8 mouse cellular contexts compared by ENCODE assay signal in genomic region chr16:16870617-16871331, GRCm38 (mm10). TPM values are rescaled to one million over a fixed set of nuclear protein-coding genes. Genes with fewer than 3 reads are reported as not detected.
DNase-seq lines count a peak whose midpoint lies in the region; ATAC-seq and TF ChIP-seq lines count a peak whose summit lies in the region.

Gene Top3b (plus strand): TSS chr16:16870736.
Gene Vpreb1 (minus strand): TSS chr16:16870843.

- peak; percentile 85 for TF ChIP-seq EP300 in heart, adult 2 months (IDR thresholded peaks at IDR 0.05; ENCODE audit: insufficient read depth, low read depth, low read length)

- H3K4me2 ChIP-seq in embryonic facial prominence, embryonic 14.5 days (ENCODE audit: low read depth, low read length): peak within 1 kb of the TSS; percentile 61
- peak within 1 kb of the TSS; percentile 74 for H3K4me2 ChIP-seq in limb, embryonic 13.5 days (replicated peaks)
- H3K4me2 ChIP-seq in midbrain, embryonic 16.5 days (ENCODE audit: low read length): peak within 1 kb of the TSS; percentile 75

- TF ChIP-seq POLR2A in heart, adult 2 months (IDR thresholded peaks at IDR 0.05; ENCODE audit: insufficient read depth, low read depth, low read length): peak; percentile 86

- under 1% methylated on average over 37 of the region's 49 CpGs for WGBS in embryonic facial prominence, embryonic 14.5 days
- under 1% methylated on average over 49 of the region's 49 CpGs for WGBS in heart, adult 2 months
- under 1% methylated on average over 49 of the region's 49 CpGs for WGBS in limb, embryonic 13.5 days
- under 1% methylated on average over 48 of the region's 49 CpGs for WGBS in midbrain, embryonic 16.5 days

- H3K27ac ChIP-seq in embryonic facial prominence, embryonic 14.5 days (replicated peaks; ENCODE audit: low read depth, low read length): peak within 1 kb of the TSS; percentile 95
- peak within 1 kb of the TSS; percentile 92 for H3K27ac ChIP-seq in heart, adult 2 months
- peak within 1 kb of the TSS; percentile 94 for H3K27ac ChIP-seq in limb, embryonic 13.5 days
- peak within 1 kb of the TSS; percentile 92 for H3K27ac ChIP-seq in midbrain, embryonic 16.5 days (ENCODE audit: low read length)

- intact Hi-C loops in heart, adult 2 months (cut with DNase I): loop anchor here (2.0 kb wide), 1 partner anchor 16 kb away; no protein-coding TSS in a partner anchor

- peak; percentile 98 for ATAC-seq in embryonic facial prominence, embryonic 14.5 days (ENCODE audit: low read depth)
- ATAC-seq in limb, embryonic 13.5 days (ENCODE audit: low FRiP score, low read depth): peak; percentile 96
- peak; percentile 96 for ATAC-seq in midbrain, embryonic 16.5 days

- H3K36me3 ChIP-seq in embryonic facial prominence, embryonic 14.5 days (ENCODE audit: control insufficient read depth, insufficient read depth, low read length): peaks cover 13% of the 10 kb centered on the region
- H3K36me3 ChIP-seq in heart, adult 2 months (ENCODE audit: control insufficient read depth, insufficient read depth, low read length): peaks cover 6% of the 10 kb centered on the region; the same call in 1 of the 2 replicates
- H3K36me3 ChIP-seq in limb, embryonic 13.5 days: peaks cover 7% of the 10 kb centered on the region
- peaks cover 1% of the 10 kb centered on the region; the same call in 1 of the 2 replicates for H3K36me3 ChIP-seq in midbrain, embryonic 16.5 days (ENCODE audit: control insufficient read depth, insufficient read depth, low read length)

- 0 out of 2 replicates have a peak, but pooled peaks cover 1% of the 10 kb centered on the region for H3K79me2 ChIP-seq in heart, adult 2 months (replicated peaks; ENCODE audit: control insufficient read depth, insufficient read depth, low read length)

- no peaks in the 10 kb centered on the region for H3K27me3 ChIP-seq in embryonic facial prominence, embryonic 14.5 days (replicated peaks; ENCODE audit: control insufficient read depth, insufficient read depth, low read length)
- no peaks in the 10 kb centered on the region for H3K27me3 ChIP-seq in heart, adult 2 months (ENCODE audit: control insufficient read depth, insufficient read depth, low read length)
- no peaks in the 10 kb centered on the region for H3K27me3 ChIP-seq in limb, embryonic 13.5 days
- H3K27me3 ChIP-seq in midbrain, embryonic 16.5 days (ENCODE audit: control insufficient read depth, insufficient read depth, low read depth, low read length): no peaks in the 10 kb centered on the region

- peak; percentile 98 for DNase-seq in 3T3-L1 (ENCODE audit: low read depth, low spot score)
- DNase-seq in adrenal gland, postnatal 4 days (ENCODE audit: low spot score in 2 of 2): peak; percentile 60 to 79
- DNase-seq in embryonic facial prominence, embryonic 14.5 days (ENCODE audit: low spot score): peak; percentile 97
- peak; percentile 88 to 90 for DNase-seq in heart, adult 2 months
- DNase-seq in kidney, adult 8-10 months: peak; percentile 89 to 91
- peak; percentile 69 to 85 for DNase-seq in spleen, postnatal 10 days (ENCODE audit: low spot score in 2 of 2)

- peaks cover 5% of the 10 kb centered on the region for H3K4me1 ChIP-seq in embryonic facial prominence, embryonic 14.5 days (ENCODE audit: control insufficient read depth, insufficient read depth, low read length)
- H3K4me1 ChIP-seq in heart, adult 2 months (ENCODE audit: control insufficient read depth, insufficient read depth, low read length): 0 out of 2 replicates have a peak, but pooled peaks cover 2% of the 10 kb centered on the region
- peaks cover 10% of the 10 kb centered on the region for H3K4me1 ChIP-seq in limb, embryonic 13.5 days
- peaks cover 14% of the 10 kb centered on the region for H3K4me1 ChIP-seq in midbrain, embryonic 16.5 days (ENCODE audit: control insufficient read depth, insufficient read depth, low read length)

- peak within 1 kb of the TSS; percentile 86 for H3K9ac ChIP-seq in embryonic facial prominence, embryonic 14.5 days (ENCODE audit: low read depth, low read length)
- H3K9ac ChIP-seq in heart, adult 2 months (ENCODE audit: low read depth, low read length): peak within 1 kb of the TSS; percentile 94
- peak within 1 kb of the TSS; percentile 92 for H3K9ac ChIP-seq in limb, embryonic 13.5 days
- peak within 1 kb of the TSS; percentile 85 for H3K9ac ChIP-seq in midbrain, embryonic 16.5 days (ENCODE audit: low read depth, low read length)

- peak within 1 kb of the TSS; percentile 69 for H3K4me3 ChIP-seq in embryonic facial prominence, embryonic 14.5 days (ENCODE audit: low read depth, low read length)
- peak within 1 kb of the TSS; percentile 75 for H3K4me3 ChIP-seq in heart, adult 2 months
- peak within 1 kb of the TSS; percentile 78 for H3K4me3 ChIP-seq in limb, embryonic 13.5 days
- peak within 1 kb of the TSS; percentile 69 for H3K4me3 ChIP-seq in midbrain, embryonic 16.5 days (ENCODE audit: low read depth, low read length)

- peak; percentile 57 for TF ChIP-seq CTCF in heart, adult 2 months (IDR thresholded peaks at IDR 0.05)

- no peaks in the 10 kb centered on the region for H3K9me3 ChIP-seq in embryonic facial prominence, embryonic 14.5 days (ENCODE audit: control insufficient read depth, low read length)
- no peaks in the 10 kb centered on the region for H3K9me3 ChIP-seq in limb, embryonic 13.5 days
- no peaks in the 10 kb centered on the region for H3K9me3 ChIP-seq in midbrain, embryonic 16.5 days (replicated peaks; ENCODE audit: control insufficient read depth, low read length, poor library complexity, severe bottlenecking)

RNA-seq across cellular contexts. Expression of gene Top3b, which starts in this region (rescaled TPM):
- total RNA-seq in adrenal gland, postnatal 4 days (2021): 10 to 100 TPM; 83.5 to 93.2 TPM
- polyA plus RNA-seq in embryonic facial prominence, embryonic 14.5 days (2014; fragmentation: Nextera tagmentation; extraction: Ambion mirVana): 63.7 and 70.7 TPM in 2 replicates
- 10 to 100 TPM; 23.7 to 24.3 TPM for total RNA-seq in heart, adult 2 months (2021)
- 38.1 and 58.7 TPM in 2 replicates for polyA plus RNA-seq in heart, adult 2 months (2012; rRNA removed)
- polyA plus RNA-seq in limb, embryonic 13.5 days (2015; fragmentation: Nextera tagmentation; extraction: Ambion mirVana): 67.4 and 85.0 TPM in 2 replicates
- 72.5 and 73.1 TPM in 2 replicates for polyA plus RNA-seq in midbrain, embryonic 16.5 days (2015; fragmentation: Nextera tagmentation; extraction: Ambion mirVana)

RNA-seq across cellular contexts. Expression of gene Vpreb1, which starts in this region (rescaled TPM):
- under 1 TPM in 1 of 2 experiments, not detected in 1; 0.87 TPM for total RNA-seq in adrenal gland, postnatal 4 days (2021)
- 1.6 and 3.6 TPM in 2 replicates for polyA plus RNA-seq in embryonic facial prominence, embryonic 14.5 days (2014; fragmentation: Nextera tagmentation; extraction: Ambion mirVana)
- not detected for total RNA-seq in heart, adult 2 months (2021)
- 0.88 TPM in 1 of 2 replicates, not detected in the other for polyA plus RNA-seq in heart, adult 2 months (2012; rRNA removed)
- polyA plus RNA-seq in limb, embryonic 13.5 days (2015; fragmentation: Nextera tagmentation; extraction: Ambion mirVana): 2.2 and 2.9 TPM in 2 replicates
- 0.70 and 0.95 TPM in 2 replicates for polyA plus RNA-seq in midbrain, embryonic 16.5 days (2015; fragmentation: Nextera tagmentation; extraction: Ambion mirVana)

Comparison
In these comparisons a context has a peak if more than half of its experiments do, and no peak if none do; other contexts are left out.
1. Peak in every context shown above with its lines: DNase-seq, ATAC-seq, H3K4me3 ChIP-seq and H3K27ac ChIP-seq.